Mouse (Mus musculus) stomach, postnatal 0 days (tissue): Measurements from ENCODE around the gene Calcb.
A peak's percentile ranks its signal among the peaks of the same experiment; 100 is the strongest.

Source experiments
- CTCF ChIP-seq: IDR thresholded peaks from 2 replicates; pipeline ENCODE4 v1.5.1; 2016; ENCODE audit warnings: antibody characterized with exemption, low read depth, mild to moderate bottlenecking, moderate library complexity
- EP300 ChIP-seq: optimal IDR thresholded peaks from 2 replicates; pipeline ENCODE3; 2016; ENCODE audit warnings: antibody characterized with exemption

DNA sequence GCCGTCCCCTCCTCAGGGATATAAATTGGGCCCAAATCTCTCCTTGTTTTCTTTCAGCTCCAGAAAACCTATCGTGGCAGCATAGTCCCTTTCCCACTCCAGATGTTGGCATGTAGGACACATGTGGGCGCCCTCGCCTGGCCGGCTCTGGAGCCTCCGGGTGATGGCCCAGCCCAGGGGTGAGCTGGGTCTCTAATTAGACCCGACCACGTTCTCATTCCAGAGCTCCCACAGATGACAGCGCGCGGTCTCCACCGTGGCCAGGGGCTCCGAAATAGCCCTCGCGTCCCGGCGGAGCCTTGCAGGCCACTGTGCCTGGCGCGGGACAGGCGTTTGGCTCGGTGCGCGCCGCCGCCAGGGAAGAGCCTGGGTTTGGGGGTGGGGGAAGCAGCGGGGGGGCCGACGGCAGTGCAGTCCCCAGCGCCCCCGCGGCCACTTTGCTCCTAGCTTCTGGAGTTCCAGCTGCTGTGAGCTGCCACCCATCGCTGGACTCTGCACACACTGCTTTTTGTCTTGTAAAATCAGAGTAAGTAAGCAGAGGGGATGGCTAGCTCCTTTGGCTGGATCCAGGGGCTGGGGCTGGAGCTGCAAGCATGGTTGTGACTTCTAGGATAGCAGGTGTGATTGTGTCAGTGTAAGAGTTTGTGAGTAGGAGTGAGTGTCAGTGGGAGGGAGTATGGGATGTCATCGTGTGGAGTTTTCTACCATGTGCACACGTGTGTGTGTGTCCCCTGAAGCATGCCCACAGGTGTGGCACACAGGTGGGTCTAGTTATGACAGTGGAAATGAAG is 27.2 kb downstream of the Calcb start:
- TF ChIP-seq CTCF = peak; percentile 49
- TF ChIP-seq EP300 = no peak
